Mouse (Mus musculus): ENCODE data around the gene Spon1. TPM values are rescaled to one million over a fixed set of nuclear protein-coding genes. Genes with fewer than 3 reads are reported as not detected.

Gene Spon1
- total and polyA plus RNA-seq, 3 experiments, result not detected

DNA sequence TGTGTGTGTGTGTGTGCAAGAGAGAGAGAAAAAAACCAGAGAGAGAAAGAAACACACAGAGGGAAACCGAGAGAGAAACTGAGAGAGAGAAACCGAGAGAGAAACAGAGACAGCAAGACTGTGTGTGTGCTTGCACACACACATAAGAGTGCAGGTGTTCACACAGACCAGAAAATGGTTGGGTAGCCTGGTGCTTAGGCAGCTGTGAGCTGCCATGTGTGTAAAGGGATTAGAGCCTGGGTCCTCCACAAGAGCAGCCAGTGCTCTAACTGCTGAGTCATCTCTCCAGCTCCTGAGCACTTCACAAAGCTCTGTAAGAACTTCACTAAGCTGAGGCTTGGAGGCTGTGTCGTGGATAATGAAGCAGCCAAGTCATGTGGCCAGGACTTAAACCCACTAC is 80.8 kb downstream of the Spon1 start:
- H3K9me3 ChIP-seq (replicated peaks; ENCODE audit: insufficient read depth, low read length), result no peaks in the 10 kb centered on the region
- H3K9ac ChIP-seq (ENCODE audit: control insufficient read depth, low read depth, low read length, poor library complexity, severe bottlenecking), result no peak overlapping the region

DNA sequence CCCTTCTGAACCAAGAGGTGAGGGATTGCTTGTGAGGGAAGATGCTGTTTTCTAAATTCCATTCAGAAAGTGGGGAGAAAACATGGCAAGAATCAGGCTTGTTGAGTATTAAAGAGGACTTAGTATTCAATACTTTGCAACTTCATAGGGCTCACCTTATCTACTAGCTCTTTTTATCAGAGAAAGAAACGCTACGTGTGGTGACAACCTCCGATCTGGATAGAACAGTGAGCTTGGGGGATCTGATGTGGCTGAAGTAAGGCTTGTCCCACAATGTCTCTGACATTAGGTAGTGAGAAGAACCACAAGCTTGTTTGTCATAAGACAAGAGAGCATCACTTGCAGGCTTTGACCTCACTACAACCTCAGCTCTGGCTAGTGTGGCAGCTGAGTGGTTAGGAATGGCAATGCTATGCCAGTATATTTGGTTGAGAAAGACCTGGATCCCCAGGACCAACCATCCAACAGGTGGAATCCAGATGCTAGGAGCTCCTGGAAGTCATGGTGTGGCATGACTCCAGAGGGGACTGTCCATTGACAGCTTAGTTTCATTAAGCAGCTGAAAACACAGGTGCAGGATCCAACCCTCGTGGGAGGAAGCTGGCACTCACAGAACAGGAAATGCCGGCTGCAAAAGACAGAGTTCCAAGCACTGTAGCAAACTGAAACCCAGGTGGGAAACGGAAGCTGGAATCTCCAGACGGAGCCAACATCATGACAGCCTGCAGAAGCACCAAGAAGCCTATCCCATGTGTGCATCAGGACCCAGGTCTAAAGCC is 81.4 kb downstream of the Spon1 start:
- Histone ChIP-seq H3K27ac (ENCODE audit: control insufficient read depth, low read depth, low read length) (no peak overlapping the region), H3K9ac (ENCODE audit: control insufficient read depth, low read depth, low read length, poor library complexity, severe bottlenecking) (no peak overlapping the region), H3K27me3 (ENCODE audit: control insufficient read depth in 1 of 2, insufficient read depth in 2 of 2, low read length in 2 of 2) (no peaks in the 10 kb centered on the region), H3K4me1 (ENCODE audit: control insufficient read depth in 1 of 2, insufficient read depth in 2 of 2, low read length in 2 of 2) (no peaks in the 10 kb centered on the region), H3K9me3 (replicated peaks; ENCODE audit: insufficient read depth, low read length) (no peaks in the 10 kb centered on the region), H3K4me3 (ENCODE audit: control insufficient read depth in 1 of 2, insufficient read depth in 1 of 2, low read depth in 2 of 2, low read length in 2 of 2) (no peak overlapping the region), H3K36me3 (ENCODE audit: control insufficient read depth in 1 of 2, insufficient read depth in 2 of 2, low read length in 2 of 2) (no peaks in the 10 kb centered on the region), H3K79me2 (ENCODE audit: control insufficient read depth, insufficient read depth, low read length, poor library complexity) (no peaks in the 10 kb centered on the region)
- DNase-seq (ENCODE audit: low read depth, low spot score), result no peak
- TF ChIP-seq CHD1 (IDR thresholded peaks at IDR 0.05; ENCODE audit: low read depth, low read length), result no peak
- TF ChIP-seq ZNF384 (IDR thresholded peaks at IDR 0.05; ENCODE audit: low read depth, low read length), result no peak
- no peak for TF ChIP-seq ZMIZ1 (IDR thresholded peaks at IDR 0.05; ENCODE audit: low read depth, low read length)
- no peak for TF ChIP-seq NRF1 (IDR thresholded peaks at IDR 0.05; ENCODE audit: insufficient read depth, low read depth, low read length, poor library complexity, severe bottlenecking)
- no peak for TF ChIP-seq MAX (IDR thresholded peaks at IDR 0.05; ENCODE audit: low read length)
- no peak for TF ChIP-seq CHD2 (IDR thresholded peaks at IDR 0.05; ENCODE audit: low read length)
- no peak for TF ChIP-seq RCOR1 (IDR thresholded peaks at IDR 0.05; ENCODE audit: low read depth, low read length)
- no peak for TF ChIP-seq KAT2A (conservative IDR thresholded peaks at IDR 0.05; ENCODE audit: low read depth, low read length)
- no peak for TF ChIP-seq USF1 (IDR thresholded peaks at IDR 0.05; ENCODE audit: low read depth, low read length)
- TF ChIP-seq NELFE (IDR thresholded peaks at IDR 0.05; ENCODE audit: low read depth, low read length), result no peak
- TF ChIP-seq MAZ (IDR thresholded peaks at IDR 0.05; ENCODE audit: low read depth, low read length), result no peak
- TF ChIP-seq MEF2A (IDR thresholded peaks at IDR 0.05; ENCODE audit: extremely low read depth, insufficient replicate concordance, low read depth, low read length, poor library complexity, severe bottlenecking), result no peak
- no peak for TF ChIP-seq SMC3 (IDR thresholded peaks at IDR 0.05; ENCODE audit: low read depth, low read length)

More for the DNA sequence above, 80.8 kb downstream of the Spon1 start:
- TF ChIP-seq MEF2A (IDR thresholded peaks at IDR 0.05; ENCODE audit: extremely low read depth, insufficient replicate concordance, low read depth, low read length, poor library complexity, severe bottlenecking), result no peak
- no peak for TF ChIP-seq POLR2AphosphoS2 (IDR thresholded peaks at IDR 0.05; ENCODE audit: low read length)
- TF ChIP-seq POLR2A (IDR thresholded peaks at IDR 0.05; ENCODE audit: control insufficient read depth in 1 of 2, insufficient read depth in 1 of 2, low read depth in 1 of 2, low read length in 2 of 2, poor library complexity in 1 of 2), result no peak
- no peak for TF ChIP-seq MYC (IDR thresholded peaks at IDR 0.05; ENCODE audit: low read depth, low read length)
- TF ChIP-seq NELFE (IDR thresholded peaks at IDR 0.05; ENCODE audit: low read depth, low read length), result no peak
- TF ChIP-seq GABPA (IDR thresholded peaks at IDR 0.05; ENCODE audit: low read depth, low read length), result no peak
- TF ChIP-seq UBTF (IDR thresholded peaks at IDR 0.05; ENCODE audit: borderline replicate concordance, insufficient read depth, low read depth, low read length), result no peak
- Histone ChIP-seq H3K4me1 (ENCODE audit: control insufficient read depth in 1 of 2, insufficient read depth in 2 of 2, low read length in 2 of 2) (no peaks in the 10 kb centered on the region), H3K79me2 (ENCODE audit: control insufficient read depth, insufficient read depth, low read length, poor library complexity) (no peaks in the 10 kb centered on the region), H3K36me3 (ENCODE audit: control insufficient read depth in 1 of 2, insufficient read depth in 2 of 2, low read length in 2 of 2) (no peaks in the 10 kb centered on the region), H3K27ac (ENCODE audit: control insufficient read depth, low read depth, low read length) (no peak overlapping the region), H3K4me3 (ENCODE audit: control insufficient read depth in 1 of 2, insufficient read depth in 1 of 2, low read depth in 2 of 2, low read length in 2 of 2) (no peak overlapping the region), H3K27me3 (ENCODE audit: control insufficient read depth in 1 of 2, insufficient read depth in 2 of 2, low read length in 2 of 2) (no peaks in the 10 kb centered on the region)
- no peak for DNase-seq (ENCODE audit: low read depth, low spot score)

Measured in MEL (cell line).